Mouse (Mus musculus) monocyte, adult 2 months (primary cell): ENCODE measurements around the gene Tm2d3.
A peak's percentile ranks its signal among the peaks of the same experiment; 100 is the strongest.

Experiments
- DNase-seq, 2 experiments: peaks; one replicate each; pipeline ENCODE4 v3.0.0; 2022; ENCODE audit warnings: low spot score in 2 of 2, low read depth in 1 of 2

Gene Tm2d3

GRCm38 (mm10) chr7:65690869-65691268 is at the start of gene Tm2d3:
Tm2d3 (plus strand) TSS chr7:65691169.
- DNase-seq: no peak

GRCm38 (mm10) chr7:65642371-65643304 is 48.3 kb upstream of the Tm2d3 start:
- no peak for DNase-seq

GRCm38 (mm10) chr7:65643861-65644421 is 47.0 kb upstream of the Tm2d3 start:
- DNase-seq: no peak

- DNase-seq: peak; percentile 89 to 95
Observed at GRCm38 (mm10) chr7:65644643-65645351, 46.2 kb upstream of the Tm2d3 start, which contains the start of gene Tarsl2. Tarsl2 (plus strand) TSS chr7:65644898.

- no peak for DNase-seq
Observed at GRCm38 (mm10) chr7:65645996-65646395, 45.0 kb upstream of the Tm2d3 start.

GRCm38 (mm10) chr7:65650662-65651061 is 40.3 kb upstream of the Tm2d3 start:
- no peak for DNase-seq

GRCm38 (mm10) chr7:65657490-65658120 is 33.4 kb upstream of the Tm2d3 start:
- DNase-seq: no peak

GRCm38 (mm10) chr7:65663225-65663790 is 27.7 kb upstream of the Tm2d3 start:
- DNase-seq: no peak

GRCm38 (mm10) chr7:65663886-65664285 is 27.1 kb upstream of the Tm2d3 start:
- no peak for DNase-seq

- no peak for DNase-seq
Observed at GRCm38 (mm10) chr7:65667491-65667890, 23.5 kb upstream of the Tm2d3 start.

- no peak for DNase-seq
Observed at GRCm38 (mm10) chr7:65678050-65678449, 12.9 kb upstream of the Tm2d3 start.

GRCm38 (mm10) chr7:65678900-65679595 is 11.9 kb upstream of the Tm2d3 start:
- DNase-seq: no peak

- DNase-seq: no peak
Observed at GRCm38 (mm10) chr7:65681166-65681565, 9.8 kb upstream of the Tm2d3 start.

GRCm38 (mm10) chr7:65684256-65684835 is 6.6 kb upstream of the Tm2d3 start:
- DNase-seq: no peak

GRCm38 (mm10) chr7:65686664-65687063 is 4.3 kb upstream of the Tm2d3 start:
- DNase-seq: no peak

GRCm38 (mm10) chr7:65691929-65692605 is 1.1 kb downstream of the Tm2d3 start:
- no peak for DNase-seq

GRCm38 (mm10) chr7:65692883-65693282 is 1.9 kb downstream of the Tm2d3 start:
- no peak for DNase-seq

- peak; percentile 41 to 76 for DNase-seq
Observed at GRCm38 (mm10) chr7:65693301-65693821, 2.4 kb downstream of the Tm2d3 start.

GRCm38 (mm10) chr7:65696450-65696849 is 5.5 kb downstream of the Tm2d3 start:
- DNase-seq: no peak
